Mouse (Mus musculus) frontal cortex, adult 2 months (tissue): Measurements from ENCODE around the gene Dpy30. TPM values are rescaled to one million over a fixed set of nuclear protein-coding genes. Genes with fewer than 3 reads are reported as not detected.

Experiments
- DNase-seq, 2 experiments: peaks; one replicate each; pipeline ENCODE4 v3.0.0; 2022; ENCODE audit warnings: low spot score in 1 of 2; ENCODE audit errors: extremely low spot score in 1 of 2
- polyA plus RNA-seq: library from polyadenylated mRNA; depleted of rRNA; stranded (reverse); fragments of >200 nt; gene quantifications from 2 replicates; pipeline ENCODE4 v1.2.3, GENCODE M21; 2012; rRNA removed

Dpy30 gene
- polyA plus RNA-seq, 1 experiment = 71.9 TPM

GRCm38 (mm10) chr17:74265636-74266035 is 58.1 kb downstream of the Dpy30 start:
- DNase-seq = no peak

- no peak for DNase-seq
Measured at GRCm38 (mm10) chr17:74265156-74265505, 58.6 kb downstream of the Dpy30 start.

- DNase-seq = no peak
Measured at GRCm38 (mm10) chr17:74264333-74265155, 59.2 kb downstream of the Dpy30 start.

- DNase-seq = no peak
Measured at GRCm38 (mm10) chr17:74262415-74262814, 61.3 kb downstream of the Dpy30 start.

Other genes with a start within 250 kb of the Dpy30 start
- 51.8 and 58.4 TPM in 2 replicates for gene Memo1, start 28.4 kb downstream of the Dpy30 start, polyA plus RNA-seq
- 28.9 and 29.3 TPM in 2 replicates for gene Spast, start 15.0 kb upstream of the Dpy30 start, polyA plus RNA-seq
- 21.7 and 23.5 TPM in 2 replicates for gene Slc30a6, start 71.7 kb upstream of the Dpy30 start, polyA plus RNA-seq
- gene Nlrc4, start 135.2 kb upstream of the Dpy30 start, polyA plus RNA-seq = 0.08 and 0.18 TPM in 2 replicates
- 38.6 and 41.4 TPM in 2 replicates for gene Yipf4, start 165.5 kb upstream of the Dpy30 start, polyA plus RNA-seq
- 88.3 and 97.9 TPM in 2 replicates for gene Birc6, start 204.4 kb upstream of the Dpy30 start, polyA plus RNA-seq